ENCODE assay signal across 15 mouse cellular contexts in genomic region chr2:132643161-132643560, GRCm38 (mm10). TPM values are rescaled to one million over a fixed set of nuclear protein-coding genes. Genes with fewer than 3 reads are reported as not detected.
DNase-seq lines count a peak whose midpoint lies in the region; ATAC-seq lines count a peak whose summit lies in the region.
"Had no signal": no experiment of that assay in that cellular context is flagged by ENCODE, and none has a peak within 500 bp of the region (broad histone marks: within the 10 kb centered on the region; RNA-seq: fewer than 3 reads in every experiment).

No protein-coding gene starts in this region.

- peaks cover 3% of the 10 kb centered on the region for H3K27me3 ChIP-seq in megakaryocyte, embryonic 14.5 days (replicated peaks)
- no peaks in the 10 kb centered on the region for H3K27me3 ChIP-seq in splenic B cell, adult 2 months (ENCODE audit: control insufficient read depth, insufficient read depth, low read length, poor library complexity, severe bottlenecking)
- H3K27me3 ChIP-seq: heart, embryonic 13.5 days; liver, embryonic 13.5 days; midbrain, embryonic 12.5 days; neural tube, embryonic 15.5 days had no signal

- no peaks in the 10 kb centered on the region for H3K36me3 ChIP-seq in megakaryocyte, embryonic 14.5 days (replicated peaks; ENCODE audit: low read length)
- no peaks in the 10 kb centered on the region for H3K36me3 ChIP-seq in splenic B cell, adult 2 months (ENCODE audit: control insufficient read depth, insufficient read depth, low read length, poor library complexity, severe bottlenecking)
- H3K36me3 ChIP-seq: heart, embryonic 13.5 days; liver, embryonic 13.5 days; midbrain, embryonic 12.5 days; neural tube, embryonic 15.5 days had no signal

- H3K4me3 ChIP-seq in megakaryocyte, embryonic 14.5 days (replicated peaks), result peak overlapping the region; percentile 50
- H3K4me3 ChIP-seq: heart, embryonic 13.5 days; liver, embryonic 13.5 days; midbrain, embryonic 12.5 days; neural tube, embryonic 15.5 days had no signal

- peaks cover 3% of the 10 kb centered on the region for H3K9me3 ChIP-seq in megakaryocyte, embryonic 14.5 days
- H3K9me3 ChIP-seq: heart, embryonic 13.5 days; liver, embryonic 13.5 days; midbrain, embryonic 12.5 days; neural tube, embryonic 15.5 days had no signal

- peaks cover 16% of the 10 kb centered on the region for H3K4me1 ChIP-seq in megakaryocyte, embryonic 14.5 days
- H3K4me1 ChIP-seq: liver, embryonic 13.5 days; midbrain, embryonic 12.5 days; neural tube, embryonic 15.5 days had no signal

- peak; percentile 99 for ATAC-seq in activated CD4-positive, CD25-positive, alpha-beta regulatory T cell, adult 4 months
- ATAC-seq: hindbrain, embryonic 16.5 days had no signal

- DNase-seq in CD4-positive, CD25-positive, alpha-beta regulatory T cell, adult 2 months (ENCODE audit: low read depth, low spot score), result peak; percentile 80
- peak; percentile 56 for DNase-seq in splenic B cell, adult 2 months (ENCODE audit: low read depth, low spot score)
- no peak for DNase-seq in adrenal gland, adult 18-20 months (ENCODE audit: low spot score in 2 of 2)
- DNase-seq in left cerebral cortex, adult 11 months (ENCODE audit: low spot score), result no peak
- no peak for DNase-seq in layer of hippocampus, postnatal 10 days (ENCODE audit: low spot score in 2 of 2)
- no peak for DNase-seq in adrenal gland, adult (ENCODE audit: inconsistent age in 2 of 2, low spot score in 1 of 2)
- DNase-seq: adrenal gland, postnatal 10 days; kidney, postnatal 4 days; liver, embryonic 13.5 days had no signal

RNA-seq across cellular contexts. Expression of gene Shld1, which starts 43.6 kb away (rescaled TPM):
- 10 to 100 TPM; 27.2 to 28.1 TPM for polyA plus RNA-seq in activated CD4-positive, CD25-positive, alpha-beta regulatory T cell, adult 4 months (2017; shearing (Covaris generic))
- not detected in 2 replicates for polyA plus RNA-seq in megakaryocyte, embryonic 14.5 days (2012; ENCODE audit: insufficient read depth, low replicate concordance)
- 1 to 10 TPM; 7.9 to 8.2 TPM for total RNA-seq in adrenal gland, adult 18-20 months (2021)
- 1 to 10 TPM; 7.7 to 9.1 TPM for total RNA-seq in layer of hippocampus, postnatal 10 days (2021)

RNA-seq across cellular contexts. Expression of gene Gpcpd1, which starts 55.6 kb away (rescaled TPM):
- 10 to 100 TPM; 50.6 to 63.3 TPM for polyA plus RNA-seq in activated CD4-positive, CD25-positive, alpha-beta regulatory T cell, adult 4 months (2017; shearing (Covaris generic))
- polyA plus RNA-seq in megakaryocyte, embryonic 14.5 days (2012; ENCODE audit: insufficient read depth, low replicate concordance), result 0.64 and 5.3 TPM in 2 replicates
- 10 to 100 TPM; 17.1 to 37.9 TPM for total RNA-seq in adrenal gland, adult 18-20 months (2021)
- total RNA-seq in layer of hippocampus, postnatal 10 days (2021), result 100 to 1,000 TPM in 1 of 2 experiments, 10 to 100 TPM in 1; 99.4 to 112 TPM

Comparison
In these comparisons a context has a peak if more than half of its experiments do, and no peak if none do; other contexts are left out.
1. DNase-seq: peak in CD4-positive, CD25-positive, alpha-beta regulatory T cell, adult 2 months (single experiment) and splenic B cell, adult 2 months (single experiment); none in adrenal gland, adult 18-20 months (0 of 2), left cerebral cortex, adult 11 months (single experiment), layer of hippocampus, postnatal 10 days (0 of 2) and adrenal gland, adult (0 of 2).